Mouse (Mus musculus): Measurements from ENCODE around the gene Papola. TPM values are rescaled to one million over a fixed set of nuclear protein-coding genes. Genes with fewer than 3 reads are reported as not detected.

Papola gene
- polyA plus RNA-seq, 2 experiments: 165 to 171 TPM

DNA sequence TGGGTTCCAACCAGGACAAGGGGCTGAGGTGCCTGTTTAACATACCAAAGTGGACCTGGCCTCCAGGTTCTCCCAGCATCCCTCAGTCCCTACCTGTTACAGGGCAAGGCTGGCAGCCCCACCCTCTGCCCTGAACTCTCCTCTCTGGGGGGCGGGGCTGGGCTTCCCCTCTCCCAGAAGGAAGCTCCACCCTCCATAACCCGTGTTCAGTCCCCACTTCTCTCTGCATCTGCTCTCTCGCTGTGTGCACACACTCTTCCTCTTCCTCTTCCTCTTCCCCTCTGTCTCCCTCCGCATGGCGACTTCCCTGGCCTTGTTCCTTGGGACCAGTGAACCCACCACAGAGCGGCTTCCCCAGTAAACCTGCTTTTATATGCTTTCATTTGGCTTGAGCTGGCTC, 84.7 kb downstream of the Papola start:
- Histone ChIP-seq H3K27ac (replicated peaks; ENCODE audit: low read depth, low read length) (no peak overlapping the region), H3K9me3 (ENCODE audit: control insufficient read depth, low read length) (no peaks in the 10 kb centered on the region), H3K27me3 (ENCODE audit: control insufficient read depth, insufficient read depth, low read length) (no peaks in the 10 kb centered on the region; the same call in 1 of the 2 replicates), H3K9ac (ENCODE audit: low read depth, low read length, severe bottlenecking) (no peak overlapping the region), H3K4me3 (replicated peaks; ENCODE audit: low read length) (no peak overlapping the region), H3K4me2 (replicated peaks; ENCODE audit: low read depth, low read length, severe bottlenecking) (no peak overlapping the region), H3K36me3 (ENCODE audit: control insufficient read depth, insufficient read depth, low read length) (no peaks in the 10 kb centered on the region), H3K4me1 (ENCODE audit: control insufficient read depth, insufficient read depth, low read length) (no peaks in the 10 kb centered on the region)
- 15% methylated on average over 6 of the region's 6 CpGs for WGBS
- no peak for TF ChIP-seq POLR2A (IDR thresholded peaks at IDR 0.05; ENCODE audit: borderline replicate concordance, extremely low read depth, insufficient read depth, insufficient read length)
- no peak for DNase-seq (ENCODE audit: low spot score)
- no peak for ATAC-seq (ENCODE audit: low FRiP score, low read depth)

GRCm38 (mm10) chr12:105869696-105870095, 85.2 kb downstream of the Papola start:
- H3K4me1 ChIP-seq (ENCODE audit: control insufficient read depth, insufficient read depth, low read length): no peaks in the 10 kb centered on the region
- H3K27me3 ChIP-seq (ENCODE audit: control insufficient read depth, insufficient read depth, low read length): no peaks in the 10 kb centered on the region; the same call in 1 of the 2 replicates
- H3K27ac ChIP-seq (replicated peaks; ENCODE audit: low read depth, low read length): no peak overlapping the region
- 33% methylated on average over 14 of the region's 14 CpGs for WGBS
- H3K9me3 ChIP-seq (ENCODE audit: control insufficient read depth, low read length): no peaks in the 10 kb centered on the region
- ATAC-seq (ENCODE audit: low FRiP score, low read depth): no peak
- 0 out of 2 replicates have a peak overlapping the region, but pooled peaks have one; percentile 10 for H3K4me2 ChIP-seq (replicated peaks; ENCODE audit: low read depth, low read length, severe bottlenecking)
- H3K4me3 ChIP-seq (replicated peaks; ENCODE audit: low read length): no peak overlapping the region
- no peaks in the 10 kb centered on the region for H3K36me3 ChIP-seq (ENCODE audit: control insufficient read depth, insufficient read depth, low read length)
- H3K9ac ChIP-seq (ENCODE audit: low read depth, low read length, severe bottlenecking): no peak overlapping the region
- no peak for TF ChIP-seq POLR2A (IDR thresholded peaks at IDR 0.05; ENCODE audit: borderline replicate concordance, extremely low read depth, insufficient read depth, insufficient read length)
- DNase-seq (ENCODE audit: low spot score): no peak

- DNase-seq (ENCODE audit: low spot score) (no peak), ATAC-seq (ENCODE audit: low FRiP score, low read depth) (no peak)
- WGBS: 47% methylated on average over 2 of the region's 2 CpGs
- H3K9me3 ChIP-seq (ENCODE audit: control insufficient read depth, low read length): no peaks in the 10 kb centered on the region
- H3K4me3 ChIP-seq (replicated peaks; ENCODE audit: low read length): no peak overlapping the region
- H3K27ac ChIP-seq (replicated peaks; ENCODE audit: low read depth, low read length): no peak overlapping the region
- no peaks in the 10 kb centered on the region; the same call in 1 of the 2 replicates for H3K27me3 ChIP-seq (ENCODE audit: control insufficient read depth, insufficient read depth, low read length)
- TF ChIP-seq POLR2A (IDR thresholded peaks at IDR 0.05; ENCODE audit: borderline replicate concordance, extremely low read depth, insufficient read depth, insufficient read length): no peak
- no peak overlapping the region for H3K4me2 ChIP-seq (replicated peaks; ENCODE audit: low read depth, low read length, severe bottlenecking)
- H3K4me1 ChIP-seq (ENCODE audit: control insufficient read depth, insufficient read depth, low read length): no peaks in the 10 kb centered on the region
- no peak overlapping the region for H3K9ac ChIP-seq (ENCODE audit: low read depth, low read length, severe bottlenecking)
- H3K36me3 ChIP-seq (ENCODE audit: control insufficient read depth, insufficient read depth, low read length): no peaks in the 10 kb centered on the region
Measured at GRCm38 (mm10) chr12:105873283-105873682, 88.8 kb downstream of the Papola start.

DNA sequence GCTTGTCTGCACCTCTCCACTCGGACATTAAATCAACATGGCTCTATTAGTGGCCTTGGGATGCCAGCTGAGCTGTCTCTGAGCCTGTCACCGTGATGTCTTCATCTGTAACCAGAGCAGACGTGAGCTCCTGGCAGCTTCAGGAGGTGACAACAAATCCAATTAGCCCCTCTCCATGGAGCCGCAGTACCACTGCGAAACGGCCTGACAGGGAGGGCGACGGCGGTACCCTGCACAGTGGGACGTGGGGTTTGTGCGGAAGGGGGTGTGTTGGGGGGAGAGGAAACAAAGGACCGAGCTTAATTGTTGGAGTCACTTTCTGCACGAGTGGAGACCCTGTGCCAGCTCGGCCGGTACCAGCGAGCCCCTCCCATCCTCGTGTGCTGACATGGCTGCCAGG, 90.6 kb downstream of the Papola start:
- ATAC-seq (ENCODE audit: low FRiP score, low read depth) (no peak), DNase-seq (ENCODE audit: low spot score) (no peak)
- no peak overlapping the region for H3K4me3 ChIP-seq (replicated peaks; ENCODE audit: low read length)
- no peaks in the 10 kb centered on the region; the same call in 1 of the 2 replicates for H3K27me3 ChIP-seq (ENCODE audit: control insufficient read depth, insufficient read depth, low read length)
- 29% methylated on average over 17 of the region's 17 CpGs for WGBS
- no peak overlapping the region for H3K4me2 ChIP-seq (replicated peaks; ENCODE audit: low read depth, low read length, severe bottlenecking)
- H3K9ac ChIP-seq (ENCODE audit: low read depth, low read length, severe bottlenecking): no peak overlapping the region
- no peaks in the 10 kb centered on the region for H3K9me3 ChIP-seq (ENCODE audit: control insufficient read depth, low read length)
- no peak overlapping the region for H3K27ac ChIP-seq (replicated peaks; ENCODE audit: low read depth, low read length)
- H3K36me3 ChIP-seq (ENCODE audit: control insufficient read depth, insufficient read depth, low read length): no peaks in the 10 kb centered on the region
- no peak for TF ChIP-seq POLR2A (IDR thresholded peaks at IDR 0.05; ENCODE audit: borderline replicate concordance, extremely low read depth, insufficient read depth, insufficient read length)
- H3K4me1 ChIP-seq (ENCODE audit: control insufficient read depth, insufficient read depth, low read length): no peaks in the 10 kb centered on the region

GRCm38 (mm10) chr12:105876521-105876920, 92.0 kb downstream of the Papola start:
- no peak overlapping the region for H3K4me3 ChIP-seq (replicated peaks; ENCODE audit: low read length)
- no peak for TF ChIP-seq POLR2A (IDR thresholded peaks at IDR 0.05; ENCODE audit: borderline replicate concordance, extremely low read depth, insufficient read depth, insufficient read length)
- 59% methylated on average over 11 of the region's 11 CpGs for WGBS
- no peaks in the 10 kb centered on the region for H3K36me3 ChIP-seq (ENCODE audit: control insufficient read depth, insufficient read depth, low read length)
- H3K27me3 ChIP-seq (ENCODE audit: control insufficient read depth, insufficient read depth, low read length): no peaks in the 10 kb centered on the region
- no peak overlapping the region for H3K27ac ChIP-seq (replicated peaks; ENCODE audit: low read depth, low read length)
- no peak for DNase-seq (ENCODE audit: low spot score)
- H3K9me3 ChIP-seq (ENCODE audit: control insufficient read depth, low read length): no peaks in the 10 kb centered on the region
- no peak overlapping the region for H3K9ac ChIP-seq (ENCODE audit: low read depth, low read length, severe bottlenecking)
- H3K4me2 ChIP-seq (replicated peaks; ENCODE audit: low read depth, low read length, severe bottlenecking): no peak overlapping the region
- no peak for ATAC-seq (ENCODE audit: low FRiP score, low read depth)
- no peaks in the 10 kb centered on the region for H3K4me1 ChIP-seq (ENCODE audit: control insufficient read depth, insufficient read depth, low read length)

GRCm38 (mm10) chr12:105876931-105877330, 92.4 kb downstream of the Papola start:
- ATAC-seq (ENCODE audit: low FRiP score, low read depth): no peak
- no peak for TF ChIP-seq POLR2A (IDR thresholded peaks at IDR 0.05; ENCODE audit: borderline replicate concordance, extremely low read depth, insufficient read depth, insufficient read length)
- Histone ChIP-seq H3K27me3 (ENCODE audit: control insufficient read depth, insufficient read depth, low read length) (no peaks in the 10 kb centered on the region), H3K4me2 (replicated peaks; ENCODE audit: low read depth, low read length, severe bottlenecking) (no peak overlapping the region), H3K4me3 (replicated peaks; ENCODE audit: low read length) (no peak overlapping the region), H3K27ac (replicated peaks; ENCODE audit: low read depth, low read length) (no peak overlapping the region), H3K9me3 (ENCODE audit: control insufficient read depth, low read length) (no peaks in the 10 kb centered on the region), H3K9ac (ENCODE audit: low read depth, low read length, severe bottlenecking) (no peak overlapping the region), H3K4me1 (ENCODE audit: control insufficient read depth, insufficient read depth, low read length) (no peaks in the 10 kb centered on the region), H3K36me3 (ENCODE audit: control insufficient read depth, insufficient read depth, low read length) (no peaks in the 10 kb centered on the region)
- 88% methylated on average over 12 of the region's 13 CpGs for WGBS
- DNase-seq (ENCODE audit: low spot score): no peak
